Comparison of ENCODE assay signal across 9 mouse cellular contexts in the genomic region with DNA sequence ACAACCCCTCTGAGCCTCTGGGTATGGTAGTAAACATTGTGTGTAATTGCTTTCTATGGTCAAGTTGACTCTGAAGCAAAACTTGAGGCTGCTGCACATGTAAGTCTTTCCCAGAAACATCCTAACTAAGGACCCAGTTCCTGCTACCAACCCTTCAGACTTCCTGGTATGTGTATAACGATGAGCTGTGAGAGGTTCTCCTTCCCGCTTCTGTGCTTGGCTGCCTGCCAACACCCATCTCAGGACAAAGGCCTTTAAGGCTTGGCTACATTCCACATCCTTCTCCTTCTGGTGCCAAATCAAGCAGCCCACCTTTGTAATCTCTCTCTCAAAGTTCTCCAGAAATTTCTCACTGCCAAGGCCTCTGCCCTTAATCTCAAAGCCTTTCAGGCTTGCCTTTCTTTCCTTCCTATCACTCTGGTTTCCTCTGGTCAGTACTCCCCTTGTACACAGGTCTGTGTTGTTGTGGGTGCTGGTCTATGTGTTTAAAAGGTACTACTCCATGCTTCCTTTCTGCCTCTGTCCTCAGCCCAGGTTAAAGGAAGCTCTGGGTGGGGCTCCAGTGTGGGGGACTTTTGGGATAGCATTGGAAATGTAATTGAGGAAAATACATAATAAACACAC.
DNase-seq lines count a peak whose midpoint lies in the region; ATAC-seq lines count a peak whose summit lies in the region.
"Had no signal": no experiment of that assay in that cellular context is flagged by ENCODE, and none has a peak within 500 bp of the region (broad histone marks: within the 10 kb centered on the region; RNA-seq: fewer than 3 reads in every experiment).

No protein-coding gene starts in this region.

- H3K4me1 ChIP-seq in hindbrain, embryonic 13.5 days (replicated peaks) = peaks cover 5% of the 10 kb centered on the region; the same call in 1 of the 2 replicates

- H3K4me2 ChIP-seq in hindbrain, embryonic 13.5 days = no peak overlapping the region
- H3K4me2 ChIP-seq: limb, embryonic 12.5 days had no signal

- peak; percentile 68; the same call in 1 of the 2 replicates for ATAC-seq in hindbrain, embryonic 13.5 days (ENCODE audit: low FRiP score)
- peak; percentile 59 for ATAC-seq in megakaryocyte, adult 5-6 weeks (ENCODE audit: poor library complexity, severe bottlenecking)
- no peak for ATAC-seq in erythroid progenitor cell, adult 5-6 weeks (replicated peaks; ENCODE audit: low FRiP score, poor library complexity, severe bottlenecking)

- intact Hi-C loops in left cerebral cortex, postnatal 4 days (cut with DNase I) = no loop called here
- intact Hi-C loops in left cerebral cortex, postnatal 36 days (cut with DNase I) = no loop called here

- 26% methylated on average over 2 of the region's 2 CpGs for WGBS in hindbrain, embryonic 13.5 days

- no peaks in the 10 kb centered on the region for H3K9me3 ChIP-seq in hindbrain, embryonic 13.5 days
- H3K9me3 ChIP-seq: limb, embryonic 12.5 days had no signal

- no peak overlapping the region for H3K4me3 ChIP-seq in hindbrain, embryonic 13.5 days
- H3K4me3 ChIP-seq: limb, embryonic 12.5 days had no signal

- no peaks in the 10 kb centered on the region for H3K36me3 ChIP-seq in hindbrain, embryonic 13.5 days
- H3K36me3 ChIP-seq: limb, embryonic 12.5 days had no signal

- no peaks in the 10 kb centered on the region for H3K27me3 ChIP-seq in hindbrain, embryonic 13.5 days
- H3K27me3 ChIP-seq: limb, embryonic 12.5 days had no signal

- H3K27ac ChIP-seq in hindbrain, embryonic 13.5 days = no peak overlapping the region
- H3K27ac ChIP-seq: limb, embryonic 12.5 days had no signal

- no peak overlapping the region for H3K9ac ChIP-seq in hindbrain, embryonic 13.5 days
- H3K9ac ChIP-seq: limb, embryonic 12.5 days had no signal

- peak; percentile 50 for DNase-seq in left cerebral cortex, postnatal 4 days
- DNase-seq in left cerebral cortex, postnatal 36 days (ENCODE audit: low spot score in 2 of 2) = no peak
- DNase-seq in cerebellum, adult 9-11 months = peak; percentile 34
- no peak for DNase-seq in urinary bladder, postnatal 10 days (ENCODE audit: low spot score)
- DNase-seq in urinary bladder, postnatal 36 days (ENCODE audit: low spot score in 2 of 2) = no peak

Comparison
In these comparisons a context has a peak if more than half of its experiments do, and no peak if none do; other contexts are left out.
1. DNase-seq: peak in left cerebral cortex, postnatal 4 days (single experiment) and cerebellum, adult 9-11 months (single experiment); none in left cerebral cortex, postnatal 36 days (0 of 2), urinary bladder, postnatal 10 days (single experiment) and urinary bladder, postnatal 36 days (0 of 2).